Mouse (Mus musculus) heart, postnatal 0 days (tissue): ENCODE measurements around the gene Rpl4. TPM values are rescaled to one million over a fixed set of nuclear protein-coding genes. Genes with fewer than 3 reads are reported as not detected.

Source experiments
- ATAC-seq: fragments of 200-750 bp; cut with Nextera tagmentation; 2 replicates; pipeline ENCODE4 v1.8.0; 2017; ENCODE audit warnings: low read depth, moderate number of reproducible peaks, moderate library complexity; ENCODE audit not compliant: insufficient read depth
- DNase-seq: peaks from one replicate; pipeline ENCODE4 v3.0.0-alpha.2; 2016; ENCODE audit warnings: low spot score
- H3K27ac ChIP-seq: fragments of 300-500 bp; sonication (generic); 2 replicates; pipeline ENCODE4 v1.5.1; 2014; ENCODE audit warnings: low read depth, mild to moderate bottlenecking
- H3K27me3 ChIP-seq: fragments of 300-500 bp; sonication (generic); 2 replicates; pipeline ENCODE4 v1.6.1; 2014; ENCODE audit warnings: low read length, mixed read lengths; ENCODE audit not compliant: control insufficient read depth, insufficient read depth
- H3K36me3 ChIP-seq: fragments of 300-500 bp; sonication (generic); replicated peaks from 2 replicates; pipeline ENCODE4 v1.6.1; 2014; ENCODE audit warnings: low read length, mixed read lengths; ENCODE audit not compliant: control insufficient read depth, insufficient read depth
- H3K4me1 ChIP-seq: fragments of 300-500 bp; sonication (generic); 2 replicates; pipeline ENCODE4 v1.6.1; 2014; ENCODE audit warnings: antibody characterized with exemption; ENCODE audit not compliant: control insufficient read depth, insufficient read depth
- H3K4me2 ChIP-seq: fragments of 300-500 bp; sonication (generic); 2 replicates; pipeline ENCODE4 v1.6.1; 2014; ENCODE audit warnings: low read depth, mild to moderate bottlenecking, low read length, moderate library complexity
- H3K4me3 ChIP-seq: fragments of 300-500 bp; sonication (generic); 2 replicates; pipeline ENCODE4 v1.5.1; 2014; ENCODE audit warnings: low read depth, low read length
- H3K9ac ChIP-seq: fragments of 300-500 bp; sonication (generic); replicated peaks from 2 replicates; pipeline ENCODE4 v1.6.1; 2014; ENCODE audit warnings: low read depth, low read length, mixed read lengths
- H3K9me3 ChIP-seq: fragments of 300-500 bp; sonication (generic); replicated peaks from 2 replicates; pipeline ENCODE4 v1.6.1; 2016; ENCODE audit warnings: low read length; ENCODE audit not compliant: control insufficient read depth
- CTCF ChIP-seq: IDR thresholded peaks from 2 replicates; pipeline ENCODE4 v1.5.1; 2016; ENCODE audit warnings: antibody characterized with exemption, control low read depth, low read depth
- EP300 ChIP-seq: IDR thresholded peaks from 2 replicates; pipeline ENCODE4 v1.6.1; 2016; ENCODE audit warnings: antibody characterized with exemption, low read depth
- WGBS: fragments of 180-500 bp; shearing (Covaris S2); extraction: QIAGEN DNeasy Blood & Tissue Kit; methylation state at CpG from one replicate; pipeline ENCODE4 v1.1.7; 2014; 5-methylcytosine and 5-hydroxymethylcytosine counted together
- polyA plus RNA-seq: library from polyadenylated mRNA; unstranded; fragments of >200 nt; fragmentation: Nextera tagmentation; extraction: Ambion mirVana; gene quantifications from 2 replicates; pipeline ENCODE4 v1.2.1, GENCODE M21; 2015
- total RNA-seq: library from RNA; depleted of rRNA; stranded (reverse); fragments of >200 nt; gene quantifications from 2 replicates; pipeline ENCODE4 v1.2.3, GENCODE M21; 2014; ENCODE audit warnings: low replicate concordance

Gene Rpl4
- total and polyA plus RNA-seq, 2 experiments from 2014 or later, result 545 to 760 TPM

DNA sequence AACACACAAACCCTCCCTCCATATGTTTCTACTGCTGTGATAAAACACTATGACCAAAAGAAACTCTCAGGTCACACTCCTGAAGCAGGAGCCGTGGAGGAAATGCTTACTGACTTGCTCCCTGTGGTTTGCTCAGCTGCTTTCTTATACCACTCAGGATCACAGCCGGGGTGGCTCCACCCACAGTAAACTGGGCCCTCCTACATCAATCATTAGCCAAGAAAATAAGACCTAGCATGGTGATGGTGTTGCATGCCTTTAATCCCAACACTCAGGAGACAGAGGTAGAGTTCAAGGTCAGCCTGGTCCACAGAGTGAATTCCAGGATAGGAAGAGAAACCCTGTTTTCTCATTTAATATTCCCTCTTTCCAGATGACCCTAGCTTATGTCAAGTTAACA lies 26.7 kb downstream of the Rpl4 start:
- Histone ChIP-seq H3K9me3 (no peaks in the 10 kb centered on the region), H3K4me3 (no peak overlapping the region), H3K4me2 (no peak overlapping the region), H3K27ac (no peak overlapping the region), H3K4me1 (0 out of 2 replicates have a peak, but pooled peaks cover 3% of the 10 kb centered on the region), H3K36me3 (peaks cover 28% of the 10 kb centered on the region), H3K27me3 (no peaks in the 10 kb centered on the region), H3K9ac (no peak overlapping the region)
- ATAC-seq (no peak), DNase-seq (no peak)
- WGBS, result 77% methylated on average over 2 of the region's 2 CpGs
- TF ChIP-seq EP300 (no peak), CTCF (no peak)

DNA sequence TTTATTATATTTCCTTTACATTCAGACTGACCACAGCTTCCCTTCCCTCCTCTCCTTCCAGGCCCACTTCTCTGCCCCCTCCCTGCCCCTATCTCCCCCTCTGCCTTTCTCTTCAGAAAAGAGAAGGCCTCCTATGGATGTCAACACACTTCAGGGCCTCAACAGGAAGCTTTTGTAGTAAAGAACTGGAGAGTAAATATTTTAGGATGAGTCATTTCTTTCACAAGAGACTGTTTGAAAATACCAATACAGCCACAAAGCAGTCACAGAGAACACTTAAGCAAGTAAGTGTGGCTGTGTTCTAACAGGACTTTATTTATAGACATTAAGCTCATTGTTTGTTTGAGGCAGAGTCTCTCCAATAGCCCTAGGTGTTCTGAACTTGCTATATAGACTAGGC lies 29.2 kb downstream of the Rpl4 start:
- peaks cover 24% of the 10 kb centered on the region for H3K36me3 ChIP-seq
- no peaks in the 10 kb centered on the region for H3K9me3 ChIP-seq
- ATAC-seq (no peak), DNase-seq (no peak)
- no peak overlapping the region for H3K9ac ChIP-seq
- H3K4me2 ChIP-seq, result no peak overlapping the region
- no peaks in the 10 kb centered on the region for H3K27me3 ChIP-seq
- H3K4me3 ChIP-seq, result no peak overlapping the region
- H3K4me1 ChIP-seq, result no peaks in the 10 kb centered on the region; the same call in 1 of the 2 replicates
- TF ChIP-seq EP300, result no peak
- no peak for TF ChIP-seq CTCF
- H3K27ac ChIP-seq, result no peak overlapping the region

GRCm38 (mm10) chr9:64202866-64203265 lies 29.7 kb downstream of the Rpl4 start:
- DNase-seq (no peak), ATAC-seq (no peak)
- no peak for TF ChIP-seq CTCF
- no peak for TF ChIP-seq EP300
- Histone ChIP-seq H3K4me2 (no peak overlapping the region), H3K36me3 (peaks cover 24% of the 10 kb centered on the region), H3K4me3 (no peak overlapping the region), H3K27ac (no peak overlapping the region), H3K27me3 (no peaks in the 10 kb centered on the region), H3K9me3 (no peaks in the 10 kb centered on the region), H3K4me1 (no peaks in the 10 kb centered on the region; the same call in 1 of the 2 replicates), H3K9ac (no peak overlapping the region)

DNA sequence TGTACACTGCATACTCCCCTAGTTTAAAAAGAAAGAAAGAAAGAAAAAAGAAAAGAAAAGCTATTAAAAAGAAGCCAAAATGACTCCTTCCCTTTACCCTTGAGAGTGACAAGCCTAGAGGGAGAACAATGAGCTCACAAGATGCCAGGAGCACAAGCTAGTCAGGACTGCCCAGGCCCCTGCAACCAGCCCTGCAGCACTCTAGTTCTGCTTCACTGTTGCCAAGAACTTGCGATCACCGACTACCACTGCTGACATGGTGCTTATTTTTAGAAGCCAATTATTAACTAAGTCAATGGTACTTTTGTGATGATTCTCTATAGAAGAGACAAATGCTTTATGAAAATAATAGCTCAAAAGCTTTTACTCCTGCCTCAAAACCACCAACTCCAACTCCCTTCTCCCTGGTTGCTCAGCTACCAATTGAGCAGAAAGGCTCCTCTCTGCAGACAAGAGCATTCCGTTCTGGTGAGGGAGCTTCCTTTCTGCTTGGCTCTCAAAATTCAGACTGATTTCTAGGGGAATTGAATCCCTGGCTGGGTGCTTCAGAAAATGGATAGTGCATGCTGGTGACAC lies 34.4 kb downstream of the Rpl4 start:
- Histone ChIP-seq H3K9me3 (no peaks in the 10 kb centered on the region), H3K4me3 (no peak overlapping the region), H3K9ac (no peak overlapping the region), H3K36me3 (peaks cover 43% of the 10 kb centered on the region), H3K4me1 (peaks cover 8% of the 10 kb centered on the region; the same call in 1 of the 2 replicates), H3K27me3 (no peaks in the 10 kb centered on the region), H3K4me2 (no peak overlapping the region), H3K27ac (peak overlapping the region; percentile 61)
- TF ChIP-seq CTCF (no peak), EP300 (no peak)
- WGBS, result 42% methylated on average over 3 of the region's 3 CpGs
- DNase-seq (peak; percentile 26), ATAC-seq (peak; percentile 57; the same call in 1 of the 2 replicates)

DNA sequence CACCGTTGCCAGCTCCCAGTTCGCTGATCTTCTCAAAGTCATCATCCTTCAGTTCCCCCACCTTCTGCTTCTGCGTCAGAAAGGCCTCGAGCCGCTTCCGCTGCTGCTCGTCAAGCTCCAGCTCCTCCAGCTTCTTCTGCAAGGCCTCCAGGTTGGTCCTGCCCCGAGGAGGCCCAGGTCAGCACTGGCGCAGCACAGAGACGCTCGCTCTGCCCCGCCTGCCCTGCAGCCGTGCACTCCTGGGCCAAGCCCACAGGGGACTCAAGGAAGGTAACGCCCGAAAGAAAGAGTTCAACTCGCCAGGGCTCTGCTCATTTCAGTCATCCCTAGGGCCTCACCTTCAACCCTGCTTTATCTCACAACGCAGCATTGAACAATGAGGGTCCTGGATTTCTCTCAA lies 41.3 kb downstream of the Rpl4 start:
- TF ChIP-seq CTCF (no peak), EP300 (no peak)
- H3K27me3 ChIP-seq, result no peaks in the 10 kb centered on the region
- H3K4me3 ChIP-seq, result no peak overlapping the region
- no peak for DNase-seq
- ATAC-seq, result no peak
- H3K27ac ChIP-seq, result no peak overlapping the region
- WGBS, result 92% methylated on average over 17 of the region's 17 CpGs
- peaks cover 6% of the 10 kb centered on the region; the same call in 1 of the 2 replicates for H3K4me1 ChIP-seq
- no peak overlapping the region for H3K9ac ChIP-seq
- no peaks in the 10 kb centered on the region for H3K9me3 ChIP-seq
- H3K4me2 ChIP-seq, result no peak overlapping the region
- peaks cover 23% of the 10 kb centered on the region for H3K36me3 ChIP-seq

DNA sequence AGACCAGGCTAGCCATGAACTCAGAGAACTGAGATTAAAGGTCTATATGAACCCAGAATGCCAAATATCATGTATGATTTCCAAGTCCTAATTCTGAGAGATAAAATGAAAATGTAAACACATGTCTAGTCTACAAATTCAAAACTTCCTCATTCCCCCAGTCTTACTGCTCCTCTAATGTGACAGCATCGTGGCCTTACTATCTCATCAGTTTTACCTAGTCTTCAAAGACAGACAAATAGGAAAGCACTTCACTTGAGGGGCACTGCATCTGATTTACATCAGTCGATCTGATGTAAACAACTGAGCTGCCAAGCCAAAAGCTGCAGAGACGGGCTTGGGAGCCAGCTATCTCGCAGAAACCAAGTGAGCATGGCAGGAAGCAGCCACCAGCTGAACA lies 42.9 kb downstream of the Rpl4 start:
- Histone ChIP-seq H3K4me1 (peaks cover 6% of the 10 kb centered on the region; the same call in 1 of the 2 replicates), H3K9ac (no peak overlapping the region), H3K4me2 (no peak overlapping the region), H3K27me3 (no peaks in the 10 kb centered on the region), H3K9me3 (no peaks in the 10 kb centered on the region), H3K4me3 (no peak overlapping the region), H3K27ac (no peak overlapping the region), H3K36me3 (peaks cover 7% of the 10 kb centered on the region)
- TF ChIP-seq CTCF (no peak), EP300 (no peak)
- ATAC-seq (no peak), DNase-seq (no peak)
- WGBS, result 69% methylated on average over 4 of the region's 4 CpGs
